Mouse (Mus musculus) megakaryocyte progenitor cell, adult 5-6 weeks (primary cell): ENCODE data around the gene Gm10447. TPM values are rescaled to one million over a fixed set of nuclear protein-coding genes. Genes with fewer than 3 reads are reported as not detected.

ENCODE experiments used
- ATAC-seq: replicated peaks from 2 replicates; pipeline ENCODE4 v1.8.0; 2016; ENCODE audit warnings: mild to moderate bottlenecking, moderate TSS enrichment, inconsistent platforms; ENCODE audit not compliant: poor library complexity
- total RNA-seq, 2 experiments: library from RNA; stranded (forward) in 1 of 2; stranded (reverse) in 1 of 2; fragments of 157-497, 149-512 nt in 1 of 2; fragments of 200-1000 nt in 1 of 2; gene quantifications; 2 replicates each; pipeline versions ENCODE4 v1.2.3 to v1.2.4; 2015 to 2017

The Gm10447 gene
- total RNA-seq (2015) (not detected in 2 replicates), total RNA-seq (2017) (not detected in 2 replicates)

DNA sequence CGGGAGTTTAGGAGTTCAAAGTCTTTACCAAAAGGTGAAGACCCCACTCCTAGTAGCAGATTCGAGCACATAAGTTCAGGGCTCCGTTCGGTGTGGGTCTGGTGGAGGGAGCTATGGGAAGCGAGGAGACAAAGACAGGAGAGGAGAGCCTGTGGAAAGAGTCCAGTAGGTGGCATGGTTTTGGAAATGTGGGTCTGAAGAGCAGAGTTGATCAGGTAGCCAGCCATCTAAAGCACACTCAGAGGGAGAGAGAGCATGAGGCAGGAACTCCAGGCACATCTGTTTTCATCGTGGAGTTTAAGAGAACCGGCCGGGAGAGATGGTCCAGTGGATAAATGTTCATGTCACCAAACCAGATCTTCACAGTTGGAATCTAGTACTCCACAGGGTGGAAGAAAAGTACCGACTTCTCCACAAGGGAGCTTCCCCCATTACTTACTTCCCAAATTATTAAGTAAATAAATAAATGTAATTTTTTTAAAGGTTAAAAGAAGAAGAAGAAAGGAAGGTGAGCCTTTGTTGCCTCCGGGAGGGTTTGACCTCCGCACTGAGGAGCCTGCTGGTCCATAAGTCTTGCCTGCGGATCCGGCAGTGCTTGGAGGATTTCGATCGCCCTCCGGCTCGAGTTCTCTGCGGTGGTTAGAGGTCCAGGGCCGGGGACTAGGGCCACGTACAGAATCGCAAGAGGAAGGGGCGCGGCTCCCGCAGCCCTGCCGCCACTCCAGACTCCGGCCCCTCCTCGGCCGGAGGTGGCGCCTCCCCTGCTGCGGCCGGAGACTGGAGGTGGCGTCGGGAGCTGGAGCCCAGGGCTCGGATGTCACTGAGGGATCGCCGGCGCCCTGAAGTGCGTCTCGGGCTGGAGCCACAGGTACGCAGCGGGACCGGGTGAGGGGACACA is at the start of gene Gm10447, which contains the start of gene Shroom1:
Gene Gm10447 (minus strand): TSS at position 637 of the 898 bp plus-strand sequence.
Gene Shroom1 (plus strand): TSS at position 732 of the 898 bp plus-strand sequence.
- peak; percentile 61 for ATAC-seq

DNA sequence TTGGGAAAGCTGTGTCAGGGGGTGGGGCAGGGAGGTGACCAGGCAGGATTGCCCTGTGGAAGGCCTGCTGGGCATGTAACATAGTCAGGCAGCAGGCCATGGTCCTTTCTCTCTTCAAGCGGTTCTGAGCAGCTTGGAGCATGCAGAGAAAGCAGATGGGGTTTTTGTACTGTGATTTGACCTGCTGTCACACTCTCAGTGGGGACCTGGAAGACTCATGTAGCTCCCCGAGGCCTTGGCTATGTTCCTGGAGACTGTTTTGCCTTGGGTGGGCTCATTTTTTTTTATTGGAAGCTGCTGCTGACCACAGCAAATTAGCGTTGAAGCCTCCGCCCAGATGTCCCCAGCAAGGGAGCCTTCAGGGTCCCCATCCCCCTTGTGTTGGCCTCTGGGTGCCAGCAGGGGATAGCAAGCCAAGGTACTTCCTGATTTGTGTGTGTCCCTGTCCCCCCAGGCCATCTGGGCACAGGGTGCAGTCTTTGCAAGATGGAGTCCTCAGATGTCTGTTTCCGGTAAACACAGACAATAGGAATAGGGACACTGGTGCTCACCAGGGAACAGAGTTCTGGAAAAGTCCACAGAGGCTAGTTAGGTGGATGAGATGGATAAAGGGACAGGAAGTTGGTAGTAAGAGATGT is 48.2 kb upstream of the Gm10447 start:
- no peak for ATAC-seq

DNA sequence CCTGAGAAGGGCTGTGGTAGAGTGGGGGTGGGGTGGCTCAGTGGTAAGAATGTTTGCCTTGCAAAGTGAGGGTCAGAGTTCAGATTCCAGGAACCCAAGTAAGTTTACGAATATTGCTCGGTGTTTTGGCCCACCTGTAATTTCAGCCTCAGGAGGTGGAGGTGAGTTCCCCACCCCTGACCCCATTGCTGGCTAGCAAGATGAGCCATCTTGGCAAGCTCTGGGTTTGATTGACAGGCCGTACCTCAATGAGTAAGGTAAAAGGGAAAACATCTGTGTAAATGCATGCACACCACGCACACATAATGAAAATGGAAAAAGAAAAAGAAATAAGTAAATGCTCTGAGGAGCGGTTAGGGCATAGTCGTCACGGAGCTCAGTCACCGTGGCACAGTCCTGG is 47.5 kb upstream of the Gm10447 start:
- ATAC-seq: no peak

DNA sequence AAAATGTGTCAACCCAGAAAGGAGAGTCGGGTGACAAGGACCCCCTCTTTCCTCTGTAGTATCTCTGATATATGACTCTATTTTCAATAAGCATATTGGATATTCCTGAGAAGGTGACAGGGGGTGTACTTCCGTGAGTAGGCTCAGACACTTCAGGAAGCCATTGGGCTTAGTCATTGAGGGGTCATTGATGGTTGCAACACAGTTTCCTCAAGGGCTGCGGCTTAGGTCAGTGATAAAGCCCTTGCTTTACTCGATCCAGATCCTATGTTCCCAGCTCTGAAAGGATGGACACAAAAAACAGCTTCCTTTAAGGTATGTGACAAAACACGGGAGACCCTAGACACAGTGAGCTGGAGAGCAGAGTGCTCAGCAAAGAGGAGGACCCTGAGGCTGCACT is 46.8 kb upstream of the Gm10447 start:
- ATAC-seq: no peak

DNA sequence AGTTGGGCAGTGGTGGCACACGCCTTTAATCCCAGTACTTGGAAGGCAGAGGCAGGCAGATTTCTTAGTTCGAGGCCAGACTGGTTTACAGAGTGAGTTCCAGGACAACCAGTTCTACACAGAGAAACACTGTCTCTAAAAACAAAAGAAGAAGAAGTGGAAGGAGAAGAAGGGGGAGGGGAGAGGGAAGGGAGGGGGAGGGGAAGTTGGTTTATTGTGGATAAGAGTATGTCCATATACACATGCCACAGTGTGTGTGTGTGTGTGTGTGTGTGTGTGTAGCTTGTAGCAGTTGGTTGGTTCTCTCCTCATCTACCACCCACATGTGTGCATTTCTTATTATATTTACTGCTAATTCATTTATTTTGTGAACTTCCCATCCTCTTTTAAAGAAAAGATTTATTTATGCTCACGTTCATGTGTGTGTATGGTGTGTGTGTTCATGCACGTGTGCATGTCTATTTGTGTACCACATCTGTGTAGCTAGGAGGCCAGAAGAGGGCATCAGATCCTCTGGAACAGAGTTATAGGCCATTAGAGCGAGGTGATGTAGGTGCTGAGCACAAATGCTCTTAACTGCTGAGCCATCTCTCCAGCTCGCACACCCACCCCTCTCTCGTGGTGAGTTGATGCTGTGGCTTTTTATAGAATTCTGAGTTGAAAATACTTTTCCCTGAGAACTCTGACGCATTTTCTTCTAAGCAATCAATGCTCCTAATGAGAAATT is 45.3 kb upstream of the Gm10447 start:
- ATAC-seq: peak; percentile 50

DNA sequence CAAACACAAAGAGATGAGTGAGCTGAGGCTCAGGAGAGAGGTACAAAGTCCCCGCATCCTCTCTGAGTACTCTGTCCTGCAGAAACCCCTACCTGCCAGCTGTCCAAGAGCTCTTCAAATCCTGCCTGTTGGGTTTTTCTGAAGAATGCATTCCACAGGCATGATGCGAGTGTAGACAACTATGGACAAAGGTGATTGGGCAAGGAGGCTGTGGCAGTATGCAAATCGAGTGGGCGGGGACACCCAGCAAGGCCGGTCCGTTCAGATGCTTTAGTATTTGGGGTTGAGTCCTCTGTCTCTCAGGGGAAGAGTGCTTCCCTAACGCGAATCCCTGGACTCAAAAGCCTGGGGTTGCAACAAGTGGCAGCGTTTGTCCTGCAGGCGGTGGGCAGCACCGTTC is 43.7 kb upstream of the Gm10447 start:
- peak; percentile 78 for ATAC-seq

DNA sequence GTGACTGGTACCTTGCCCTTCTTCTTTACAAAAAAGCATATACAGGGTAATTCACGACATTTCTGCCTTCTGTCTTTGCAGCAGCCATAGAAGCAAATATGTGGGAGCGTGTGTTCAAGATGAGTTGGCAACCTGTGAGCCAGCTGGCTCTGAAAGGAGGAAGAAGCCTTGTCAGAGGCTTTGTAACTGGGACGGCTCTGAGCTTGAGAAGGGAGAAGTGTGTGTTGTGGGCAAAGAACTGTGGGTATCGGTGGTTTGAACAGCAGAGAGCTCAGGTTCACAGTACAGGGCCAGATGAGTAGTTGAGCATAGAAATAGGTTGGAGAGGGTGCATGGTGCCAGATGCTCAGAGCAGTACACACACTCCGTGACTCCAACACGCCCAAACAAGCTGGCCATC is 40.0 kb upstream of the Gm10447 start:
- ATAC-seq: peak; percentile 34; the same call in 1 of the 2 replicates

DNA sequence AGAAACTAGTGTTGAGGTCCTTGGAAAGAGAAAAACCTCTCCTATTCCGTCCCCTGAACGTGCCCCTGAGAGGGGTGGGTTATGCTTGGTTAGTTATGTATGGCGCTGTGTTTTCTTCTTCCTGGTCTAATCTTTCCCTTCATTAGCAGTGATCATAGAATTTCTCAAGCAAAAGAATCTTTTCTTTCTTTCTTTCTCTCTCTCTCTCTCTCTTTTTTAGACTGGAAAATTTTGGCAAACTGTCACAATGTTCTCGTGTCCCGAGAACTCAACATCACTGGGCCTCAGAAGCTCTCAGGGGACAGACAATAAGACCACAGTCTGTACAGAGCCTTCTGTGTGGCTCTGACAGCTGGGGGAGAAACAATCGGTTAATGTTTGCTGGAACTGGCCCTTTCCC is 38.5 kb upstream of the Gm10447 start:
- ATAC-seq: no peak

DNA sequence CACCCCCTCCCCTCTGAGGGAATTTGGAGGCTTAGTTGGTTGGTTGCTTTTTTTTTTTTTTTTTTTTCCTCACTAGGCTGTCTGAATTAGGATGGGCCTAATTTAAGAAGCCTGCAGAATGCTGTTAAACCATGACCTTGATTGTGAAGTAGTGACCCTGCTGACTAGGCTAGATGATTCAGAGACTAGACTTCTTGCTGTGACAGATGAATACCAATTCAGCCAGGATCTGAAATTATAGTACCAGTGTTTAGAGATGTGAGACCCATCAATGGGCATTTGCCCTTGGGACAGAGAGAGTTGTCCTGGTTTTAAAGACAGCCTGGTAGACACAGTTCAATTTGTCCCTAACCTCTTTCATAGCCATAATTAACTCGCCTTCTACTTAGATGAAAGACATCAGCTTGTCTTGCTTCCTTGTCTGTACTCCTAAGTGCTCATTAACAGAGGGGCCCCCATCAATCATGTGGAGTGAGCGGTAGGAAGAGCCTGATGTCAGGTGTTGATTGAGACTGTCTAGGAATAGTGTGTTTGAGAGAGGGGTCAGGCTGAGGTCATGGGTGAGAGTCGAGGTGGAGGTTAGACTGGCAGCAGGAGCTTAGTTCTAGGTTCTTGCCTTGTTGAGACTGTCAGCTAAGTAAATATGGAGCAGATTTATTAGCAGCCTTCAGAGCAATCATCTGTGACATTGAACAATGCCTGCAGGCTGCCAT is 36.5 kb upstream of the Gm10447 start:
- ATAC-seq: no peak

DNA sequence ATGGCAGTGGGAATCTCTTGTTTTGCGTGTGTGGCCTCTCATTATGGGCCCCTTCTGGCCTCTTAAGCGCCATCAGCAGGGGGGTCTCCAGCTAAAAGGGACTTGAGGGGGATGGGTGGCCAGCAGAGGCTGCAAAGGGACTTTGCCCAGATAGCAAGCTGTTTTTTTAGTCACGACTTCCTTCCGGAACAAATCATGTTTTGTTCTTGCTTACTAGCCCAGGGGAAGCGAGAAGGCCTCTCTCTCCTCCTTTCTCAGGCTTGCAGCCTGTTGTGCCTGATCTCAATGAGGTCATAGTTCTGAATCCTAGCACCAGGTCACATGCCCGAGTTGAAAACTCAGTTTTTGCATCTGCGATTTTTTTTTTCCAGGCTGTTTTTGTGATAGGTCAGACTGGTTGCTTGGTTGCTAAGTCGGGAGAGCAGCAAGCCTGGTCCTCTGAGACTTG is 35.1 kb upstream of the Gm10447 start:
- no peak for ATAC-seq

DNA sequence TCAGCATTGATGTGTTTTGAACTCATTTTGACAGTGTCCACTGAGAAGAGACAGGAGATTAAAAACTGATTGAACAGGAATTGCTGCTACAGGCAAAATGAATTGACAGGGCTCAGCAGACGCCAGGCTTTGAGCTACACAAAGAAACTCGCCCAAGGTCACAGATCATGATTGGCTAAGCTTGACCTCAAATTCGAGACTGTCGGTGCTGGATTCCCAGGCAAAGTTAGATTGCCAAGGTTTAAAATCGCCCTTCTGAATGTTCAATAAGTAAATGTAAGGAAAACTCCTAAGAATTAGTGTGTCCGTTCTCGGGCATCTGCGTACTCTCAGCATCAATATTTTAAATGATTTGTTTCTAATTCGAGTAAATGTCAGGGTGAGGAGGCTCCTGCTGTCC is 32.5 kb upstream of the Gm10447 start:
- no peak for ATAC-seq

DNA sequence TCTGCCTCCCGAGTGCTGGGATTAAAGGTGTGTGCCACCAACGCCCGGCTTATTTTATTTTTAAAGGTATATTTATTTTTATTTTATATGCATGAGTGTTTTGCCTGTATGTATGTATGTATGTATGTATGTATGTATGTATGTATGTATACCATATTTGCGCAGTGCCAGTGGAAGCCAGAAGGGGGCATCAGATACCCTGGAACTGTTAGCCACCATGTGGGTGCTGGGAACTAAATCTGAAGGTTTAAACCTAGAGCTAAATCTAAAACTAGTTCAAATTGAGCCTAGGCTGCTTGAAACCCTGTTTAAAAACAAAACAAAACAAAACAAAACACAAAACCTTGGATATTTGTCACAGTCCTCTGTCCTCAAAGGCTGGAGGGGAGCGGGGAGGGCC is 32.1 kb upstream of the Gm10447 start:
- no peak for ATAC-seq

DNA sequence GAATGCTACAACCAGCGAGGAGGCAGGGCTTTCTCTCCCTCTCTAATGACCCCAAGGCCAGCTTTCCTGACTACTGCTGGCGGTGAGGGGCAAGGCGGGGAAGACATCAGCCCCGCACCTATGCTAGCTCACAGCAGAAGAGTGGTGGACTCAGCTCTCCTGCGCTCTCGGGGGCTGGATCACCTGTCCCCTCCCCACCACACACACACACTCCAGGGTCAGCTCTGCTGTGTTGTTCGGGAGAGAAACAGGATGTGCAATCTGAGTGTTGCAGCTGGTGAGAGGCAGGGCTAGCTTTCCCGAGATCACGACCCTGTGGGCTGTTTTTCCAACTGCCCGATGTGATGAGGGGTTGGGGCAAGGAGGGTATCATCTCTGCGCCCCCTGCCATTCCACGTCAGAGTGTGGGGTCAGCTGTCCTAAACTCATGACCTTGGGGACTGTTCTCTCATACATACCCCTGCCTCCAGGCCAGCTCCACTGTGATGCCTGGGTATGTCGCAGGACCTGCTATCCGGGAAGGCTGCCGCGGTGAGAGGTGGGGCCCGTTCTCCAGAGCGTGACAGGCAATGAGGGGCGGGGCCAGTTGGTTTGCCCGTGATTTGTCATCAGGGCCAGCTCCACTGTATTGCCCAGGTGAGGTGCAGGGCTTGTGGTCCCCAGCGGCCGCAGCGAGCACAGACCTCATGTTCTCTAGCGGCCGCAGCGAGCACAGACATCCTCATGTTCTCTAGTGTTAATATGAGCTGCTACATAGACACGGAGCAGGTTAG is 30.1 kb upstream of the Gm10447 start:
- peak; percentile 30; the same call in 1 of the 2 replicates for ATAC-seq

DNA sequence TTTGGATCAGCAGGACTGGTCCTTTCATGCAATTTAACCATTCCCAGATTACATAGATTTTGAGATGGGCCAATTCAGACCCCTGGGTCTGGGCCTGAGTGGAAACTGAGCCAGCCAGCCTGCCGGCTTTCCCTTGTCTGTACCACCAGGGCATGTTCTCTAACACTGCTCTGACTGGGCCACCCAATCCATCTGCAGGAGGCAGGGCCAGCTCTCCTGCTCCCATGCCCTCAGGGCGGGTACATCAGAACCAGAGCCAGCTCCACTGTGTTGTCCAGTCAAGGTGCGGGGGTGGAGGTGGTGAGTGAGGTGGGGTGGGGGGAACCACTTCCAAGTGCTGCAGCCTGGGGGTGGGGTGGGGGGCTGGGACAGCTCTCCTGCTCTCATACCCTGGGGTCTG is 29.4 kb upstream of the Gm10447 start:
- ATAC-seq: no peak

DNA sequence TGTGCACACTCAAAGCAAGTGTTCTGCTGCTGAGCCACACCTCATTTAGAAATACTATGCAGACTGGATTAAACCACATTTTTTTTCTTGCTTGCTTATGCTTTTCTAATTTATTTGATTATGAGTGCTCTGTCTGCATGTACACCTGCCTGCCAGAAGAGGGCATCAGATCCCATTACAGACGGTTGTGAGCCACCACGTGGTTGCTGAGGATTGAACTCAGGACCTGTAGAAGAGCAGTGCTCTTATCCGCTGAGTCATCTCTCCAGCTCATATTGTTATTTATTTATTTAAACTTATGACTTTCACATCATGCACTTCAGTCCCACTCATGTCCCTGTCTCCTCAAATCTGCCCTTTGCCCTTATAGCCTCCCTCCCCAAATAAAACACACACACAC is 28.8 kb upstream of the Gm10447 start:
- no peak for ATAC-seq

DNA sequence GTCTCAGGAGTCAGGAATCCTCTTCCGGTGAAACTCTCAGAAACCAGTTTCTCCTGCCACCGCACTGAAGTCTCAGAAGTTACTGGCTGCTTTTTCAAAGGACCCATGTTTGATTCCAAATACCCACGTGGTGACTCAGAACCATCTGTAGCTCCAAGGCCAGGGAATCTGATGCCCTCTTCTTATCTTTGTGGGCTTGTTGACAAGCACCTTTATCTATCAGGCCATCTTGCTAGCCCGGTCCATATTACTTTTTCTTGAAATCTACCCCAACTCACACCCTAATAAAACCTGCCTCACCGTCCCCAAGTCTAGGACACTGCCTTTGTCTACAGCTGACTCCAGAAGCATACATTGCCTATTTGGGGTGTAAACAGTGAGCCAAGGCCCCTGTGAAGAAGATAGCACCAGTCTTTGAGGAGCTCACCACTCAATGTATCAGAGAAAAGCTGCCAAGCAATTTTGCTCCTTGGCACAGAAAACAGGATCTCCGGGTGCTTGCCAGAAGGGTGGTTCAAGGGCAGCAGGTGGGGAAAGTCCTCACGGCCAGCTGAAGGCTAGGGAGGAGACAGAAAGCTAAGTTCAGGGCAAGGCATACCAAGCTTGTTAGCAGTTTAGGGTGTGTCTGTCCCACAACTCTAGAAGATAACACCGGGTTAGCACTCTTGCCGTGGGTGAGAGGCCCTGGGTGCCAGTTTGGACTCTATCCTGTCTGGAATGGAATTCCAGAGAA is 26.4 kb upstream of the Gm10447 start:
- peak; percentile 73 for ATAC-seq

DNA sequence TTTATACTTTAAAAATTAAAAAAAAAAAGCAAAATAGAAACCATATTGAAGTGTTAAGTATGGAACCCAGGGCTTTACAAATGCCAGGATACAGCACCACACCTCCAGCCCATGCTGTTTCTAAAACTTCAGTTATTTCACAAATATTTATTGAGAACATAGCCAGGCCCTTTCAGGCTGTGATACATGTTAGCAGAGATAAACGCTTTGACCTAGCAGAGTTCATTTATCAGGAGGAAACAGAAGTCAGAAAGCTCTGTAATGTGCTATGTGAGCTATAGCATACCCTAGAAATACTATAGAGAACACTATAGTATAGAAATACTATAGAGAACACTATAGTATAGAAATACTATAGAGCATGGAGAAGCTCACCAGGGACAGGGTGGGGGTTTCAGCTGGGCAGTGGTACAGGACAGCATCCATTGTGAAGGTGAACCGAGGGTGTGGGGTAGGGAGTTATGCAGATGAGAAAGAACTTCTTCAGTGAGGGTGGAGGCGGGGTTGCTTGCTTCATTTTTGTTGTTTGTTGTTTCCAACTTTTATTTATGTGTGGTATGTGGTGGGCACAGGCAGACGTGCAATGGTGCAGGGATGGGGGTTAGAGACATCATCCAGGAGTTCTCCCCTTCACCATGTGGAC is 24.3 kb upstream of the Gm10447 start:
- ATAC-seq: peak; percentile 67

DNA sequence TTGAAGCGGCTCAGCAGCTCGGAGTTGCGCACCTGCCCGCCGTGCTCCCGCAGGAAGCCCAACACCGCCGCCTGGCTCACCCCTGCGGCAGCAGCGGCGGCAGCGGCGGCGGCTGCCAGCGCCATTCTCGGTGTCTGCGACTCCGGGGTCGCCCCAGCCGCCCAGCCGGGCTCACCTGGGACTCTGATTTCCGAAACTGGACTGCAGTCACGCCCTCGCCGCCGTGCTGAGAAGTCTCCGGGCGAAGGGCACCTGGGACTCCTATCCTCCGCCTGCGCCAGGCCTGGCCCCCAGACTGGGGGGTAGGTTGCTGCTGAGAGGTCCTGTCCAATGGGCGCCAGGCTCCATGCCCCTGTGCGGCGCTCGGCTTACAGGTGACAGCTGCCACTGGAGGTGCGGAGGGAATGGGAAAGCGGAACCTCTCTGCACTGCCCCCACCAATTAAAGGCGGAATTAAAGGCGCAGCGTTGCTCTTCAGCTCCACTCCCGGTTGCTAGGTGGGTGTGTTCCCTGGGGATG is 22.9 kb upstream of the Gm10447 start, which contains the start of the genes Gm9945 and Sowaha:
Gene Gm9945 (plus strand): TSS at position 384 of the 519 bp plus-strand sequence.
Gene Sowaha (minus strand): TSS at position 492 of the 519 bp plus-strand sequence.
- ATAC-seq: peak; percentile 23
